Mouse (Mus musculus): ENCODE results near the gene Tff3. TPM values are rescaled to one million over a fixed set of nuclear protein-coding genes. Genes with fewer than 3 reads are reported as not detected.

Gene Tff3
- polyA plus RNA-seq, 1 experiment from 2014 or later: not detected

DNA sequence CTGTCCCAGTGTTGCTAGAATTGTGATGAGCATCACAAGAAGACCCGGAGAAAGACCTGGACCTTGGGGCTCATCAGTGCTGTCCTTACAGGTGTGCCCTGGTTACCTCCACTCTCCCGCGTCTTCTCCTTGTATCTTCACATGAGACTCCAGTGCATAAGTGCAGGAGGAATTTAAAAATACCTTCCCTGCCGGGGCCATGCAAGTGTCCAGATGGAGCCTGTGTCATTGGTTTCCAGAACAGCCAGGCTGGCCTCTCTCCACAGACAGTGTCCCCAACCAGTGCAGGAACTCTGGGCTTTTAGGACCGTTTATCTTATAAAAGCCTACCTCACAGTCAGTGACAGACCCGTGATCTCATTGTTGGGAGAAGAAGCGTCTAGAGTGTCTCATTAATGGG lies 33.9 kb downstream of the Tff3 start:
- Histone ChIP-seq H3K9ac (replicated peaks; ENCODE audit: low read length) (no peak overlapping the region), H3K4me3 (ENCODE audit: low read depth, low read length) (no peak overlapping the region), H3K27ac (replicated peaks; ENCODE audit: low read depth, low read length) (no peak overlapping the region), H3K36me3 (replicated peaks; ENCODE audit: control insufficient read depth, insufficient read depth, low read depth, low read length) (no peaks in the 10 kb centered on the region), H3K9me3 (replicated peaks; ENCODE audit: control insufficient read depth, low read length) (no peaks in the 10 kb centered on the region), H3K4me2 (ENCODE audit: low read depth, low read length) (no peak overlapping the region), H3K27me3 (ENCODE audit: control insufficient read depth, insufficient read depth, low read length) (no peaks in the 10 kb centered on the region), H3K4me1 (ENCODE audit: control insufficient read depth, insufficient read depth, low read length) (no peaks in the 10 kb centered on the region)
- 89% methylated on average over 7 of the region's 7 CpGs for WGBS
- ATAC-seq (replicated peaks; ENCODE audit: insufficient number of reproducible peaks, low FRiP score, low TSS enrichment, low read depth) (no peak), DNase-seq (ENCODE audit: low spot score) (no peak)

DNA sequence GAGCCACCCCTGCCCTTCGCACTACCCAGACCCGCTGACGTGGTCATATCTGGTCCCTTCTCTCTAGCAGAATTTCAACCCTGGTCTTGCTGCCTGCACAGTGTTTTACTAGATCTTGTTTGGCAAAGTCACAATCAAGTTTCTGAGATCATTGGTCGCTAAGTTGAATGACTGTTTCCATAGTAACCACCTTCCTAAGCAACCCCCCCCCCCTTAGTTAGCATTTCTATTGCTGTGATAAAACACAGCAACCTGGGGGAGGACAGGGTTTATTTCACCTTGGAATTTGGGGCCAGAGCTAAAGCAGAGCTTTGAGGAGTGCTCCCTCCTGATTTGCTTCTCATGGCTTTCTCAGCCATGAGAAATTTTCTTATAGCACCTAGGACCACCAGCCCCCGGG lies 34.7 kb downstream of the Tff3 start:
- Histone ChIP-seq H3K36me3 (replicated peaks; ENCODE audit: control insufficient read depth, insufficient read depth, low read depth, low read length) (no peaks in the 10 kb centered on the region), H3K4me3 (ENCODE audit: low read depth, low read length) (no peak overlapping the region), H3K27me3 (ENCODE audit: control insufficient read depth, insufficient read depth, low read length) (no peaks in the 10 kb centered on the region), H3K4me2 (ENCODE audit: low read depth, low read length) (no peak overlapping the region), H3K4me1 (ENCODE audit: control insufficient read depth, insufficient read depth, low read length) (no peaks in the 10 kb centered on the region), H3K9ac (replicated peaks; ENCODE audit: low read length) (no peak overlapping the region), H3K9me3 (replicated peaks; ENCODE audit: control insufficient read depth, low read length) (no peaks in the 10 kb centered on the region), H3K27ac (replicated peaks; ENCODE audit: low read depth, low read length) (no peak overlapping the region)
- no peak for DNase-seq (ENCODE audit: low spot score)
- no peak for ATAC-seq (replicated peaks; ENCODE audit: insufficient number of reproducible peaks, low FRiP score, low TSS enrichment, low read depth)
- 58% methylated on average over 5 of the region's 5 CpGs for WGBS

DNA sequence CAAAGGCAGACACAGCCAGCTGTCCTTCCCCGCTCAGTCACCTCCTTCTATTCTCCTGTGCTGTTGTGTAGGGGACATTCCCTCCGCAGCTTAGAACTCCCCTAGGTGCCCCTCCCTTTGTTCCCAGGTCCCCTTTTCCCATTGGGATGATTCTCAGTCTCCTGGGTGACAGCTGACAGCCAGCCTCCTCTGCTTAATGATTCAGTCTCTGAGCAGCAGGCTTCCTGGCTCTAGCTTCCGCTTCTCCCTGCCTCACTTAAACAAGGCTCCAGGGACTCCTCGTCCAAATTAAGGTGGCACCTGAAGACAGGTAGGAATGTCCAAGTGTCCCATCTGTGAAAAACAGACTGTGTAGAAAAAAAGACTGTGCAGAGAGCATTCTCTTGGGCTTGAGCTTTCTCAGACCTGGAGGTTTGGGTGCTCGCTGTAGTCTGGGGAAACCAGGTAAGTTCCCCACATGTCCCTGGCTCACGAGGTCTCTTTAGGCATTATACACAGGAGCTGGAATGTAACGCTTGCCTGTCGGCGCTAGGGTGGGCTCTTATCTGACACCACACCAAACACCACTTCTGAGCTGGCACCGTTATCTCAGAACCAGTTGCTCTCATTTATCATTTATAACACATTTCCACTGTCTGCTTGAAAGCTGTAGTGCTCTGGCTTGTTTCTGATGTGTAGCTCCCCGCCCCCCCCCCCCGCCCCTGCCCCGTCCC lies 38.3 kb downstream of the Tff3 start:
- 58% methylated on average over 13 of the region's 13 CpGs for WGBS

DNA sequence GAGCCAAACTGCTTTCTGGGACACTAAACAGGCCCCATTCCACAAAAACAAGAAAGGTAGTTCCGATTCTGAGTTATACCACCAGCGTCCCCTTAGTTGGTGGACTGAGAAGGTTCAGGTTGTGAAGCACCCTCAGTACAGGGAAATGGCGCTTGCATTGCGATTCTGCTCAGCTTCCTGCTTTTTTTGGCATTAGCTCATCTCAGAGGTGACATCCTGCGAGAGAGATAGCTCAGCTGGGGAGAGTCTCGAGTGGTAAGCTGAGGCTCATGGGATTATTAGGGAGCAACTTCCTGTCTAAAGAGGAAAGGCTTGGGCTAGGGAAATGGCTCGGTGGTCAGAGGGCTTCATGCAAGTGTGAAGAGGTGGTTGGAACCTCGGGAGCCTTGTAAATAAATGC lies 39.6 kb downstream of the Tff3 start:
- Histone ChIP-seq H3K27ac (replicated peaks; ENCODE audit: low read depth, low read length) (no peak overlapping the region), H3K4me1 (ENCODE audit: control insufficient read depth, insufficient read depth, low read length) (no peaks in the 10 kb centered on the region), H3K27me3 (ENCODE audit: control insufficient read depth, insufficient read depth, low read length) (no peaks in the 10 kb centered on the region), H3K9ac (replicated peaks; ENCODE audit: low read length) (no peak overlapping the region), H3K9me3 (replicated peaks; ENCODE audit: control insufficient read depth, low read length) (no peaks in the 10 kb centered on the region), H3K4me3 (ENCODE audit: low read depth, low read length) (no peak overlapping the region), H3K36me3 (replicated peaks; ENCODE audit: control insufficient read depth, insufficient read depth, low read depth, low read length) (no peaks in the 10 kb centered on the region), H3K4me2 (ENCODE audit: low read depth, low read length) (no peak overlapping the region)
- 77% methylated on average over 8 of the region's 8 CpGs for WGBS
- no peak for ATAC-seq (replicated peaks; ENCODE audit: insufficient number of reproducible peaks, low FRiP score, low TSS enrichment, low read depth)
- no peak for DNase-seq (ENCODE audit: low spot score)

More for the DNA sequence above, 38.3 kb downstream of the Tff3 start:
- H3K4me2 ChIP-seq (ENCODE audit: low read depth, low read length): no peak overlapping the region
- H3K9ac ChIP-seq (replicated peaks; ENCODE audit: low read length): no peak overlapping the region
- no peaks in the 10 kb centered on the region for H3K36me3 ChIP-seq (replicated peaks; ENCODE audit: control insufficient read depth, insufficient read depth, low read depth, low read length)
- H3K9me3 ChIP-seq (replicated peaks; ENCODE audit: control insufficient read depth, low read length): no peaks in the 10 kb centered on the region
- ATAC-seq (replicated peaks; ENCODE audit: insufficient number of reproducible peaks, low FRiP score, low TSS enrichment, low read depth) (no peak), DNase-seq (ENCODE audit: low spot score) (no peak)
- no peak overlapping the region for H3K4me3 ChIP-seq (ENCODE audit: low read depth, low read length)
- no peaks in the 10 kb centered on the region for H3K4me1 ChIP-seq (ENCODE audit: control insufficient read depth, insufficient read depth, low read length)
- 0 out of 2 replicates have a peak overlapping the region, but pooled peaks have one; percentile 4 for H3K27ac ChIP-seq (replicated peaks; ENCODE audit: low read depth, low read length)
- no peaks in the 10 kb centered on the region for H3K27me3 ChIP-seq (ENCODE audit: control insufficient read depth, insufficient read depth, low read length)

DNA sequence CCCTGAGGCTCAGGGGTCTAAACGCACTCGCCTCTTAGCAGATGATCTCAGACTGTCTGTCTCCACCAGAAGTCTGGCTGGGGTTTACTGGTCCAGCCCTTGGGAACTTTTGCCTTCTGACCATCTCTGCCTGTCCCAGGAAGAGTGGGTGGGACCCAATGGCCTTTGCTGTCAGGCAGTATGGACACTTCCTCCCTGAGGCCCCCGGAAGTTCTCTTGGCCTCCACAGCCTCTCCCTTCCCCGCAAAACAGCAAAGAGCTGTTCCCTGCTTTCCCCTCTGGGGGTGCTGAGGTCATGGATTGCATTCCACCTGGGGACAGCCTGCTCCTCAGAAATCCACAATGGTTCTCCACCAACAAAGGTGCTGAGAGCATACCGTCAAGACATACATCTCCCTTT lies 40.7 kb downstream of the Tff3 start:
- Histone ChIP-seq H3K9ac (replicated peaks; ENCODE audit: low read length) (no peak overlapping the region), H3K27ac (replicated peaks; ENCODE audit: low read depth, low read length) (no peak overlapping the region), H3K36me3 (replicated peaks; ENCODE audit: control insufficient read depth, insufficient read depth, low read depth, low read length) (no peaks in the 10 kb centered on the region), H3K4me2 (ENCODE audit: low read depth, low read length) (no peak overlapping the region), H3K4me3 (ENCODE audit: low read depth, low read length) (no peak overlapping the region), H3K27me3 (ENCODE audit: control insufficient read depth, insufficient read depth, low read length) (no peaks in the 10 kb centered on the region), H3K4me1 (ENCODE audit: control insufficient read depth, insufficient read depth, low read length) (no peaks in the 10 kb centered on the region), H3K9me3 (replicated peaks; ENCODE audit: control insufficient read depth, low read length) (no peaks in the 10 kb centered on the region)
- WGBS: 35% methylated on average over 5 of the region's 5 CpGs
- ATAC-seq (replicated peaks; ENCODE audit: insufficient number of reproducible peaks, low FRiP score, low TSS enrichment, low read depth): 0 out of 2 replicates have a peak, but pooled peaks have one; percentile 16
- no peak for DNase-seq (ENCODE audit: low spot score)

DNA sequence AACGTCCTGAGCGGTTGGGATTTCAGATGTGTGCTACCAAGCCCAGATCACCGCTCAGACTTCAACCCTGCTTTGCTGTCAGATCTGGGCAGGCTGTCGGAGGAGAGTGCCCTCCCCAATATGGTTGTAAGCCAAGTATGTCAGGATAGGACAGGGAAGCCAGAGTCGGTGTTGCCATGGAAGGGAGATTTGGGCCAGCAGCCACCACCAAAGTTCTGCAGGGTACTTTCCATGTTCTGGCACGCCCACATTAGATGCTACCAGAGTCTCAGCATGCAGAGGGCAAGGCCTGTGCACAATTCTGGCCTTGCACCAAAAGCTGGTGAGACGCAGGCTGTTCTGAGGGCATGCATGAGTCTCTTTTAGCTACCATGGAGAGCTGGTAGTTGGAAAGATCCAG lies 43.2 kb downstream of the Tff3 start:
- Histone ChIP-seq H3K27ac (replicated peaks; ENCODE audit: low read depth, low read length) (no peak overlapping the region), H3K9ac (replicated peaks; ENCODE audit: low read length) (no peak overlapping the region), H3K36me3 (replicated peaks; ENCODE audit: control insufficient read depth, insufficient read depth, low read depth, low read length) (no peaks in the 10 kb centered on the region), H3K4me2 (ENCODE audit: low read depth, low read length) (no peak overlapping the region), H3K9me3 (replicated peaks; ENCODE audit: control insufficient read depth, low read length) (no peaks in the 10 kb centered on the region), H3K4me3 (ENCODE audit: low read depth, low read length) (no peak overlapping the region), H3K27me3 (ENCODE audit: control insufficient read depth, insufficient read depth, low read length) (no peaks in the 10 kb centered on the region), H3K4me1 (ENCODE audit: control insufficient read depth, insufficient read depth, low read length) (no peaks in the 10 kb centered on the region)
- DNase-seq (ENCODE audit: low spot score) (no peak), ATAC-seq (replicated peaks; ENCODE audit: insufficient number of reproducible peaks, low FRiP score, low TSS enrichment, low read depth) (no peak)
- whole genome bisulfite sequencing: 91% methylated on average over 7 of the region's 7 CpGs

DNA sequence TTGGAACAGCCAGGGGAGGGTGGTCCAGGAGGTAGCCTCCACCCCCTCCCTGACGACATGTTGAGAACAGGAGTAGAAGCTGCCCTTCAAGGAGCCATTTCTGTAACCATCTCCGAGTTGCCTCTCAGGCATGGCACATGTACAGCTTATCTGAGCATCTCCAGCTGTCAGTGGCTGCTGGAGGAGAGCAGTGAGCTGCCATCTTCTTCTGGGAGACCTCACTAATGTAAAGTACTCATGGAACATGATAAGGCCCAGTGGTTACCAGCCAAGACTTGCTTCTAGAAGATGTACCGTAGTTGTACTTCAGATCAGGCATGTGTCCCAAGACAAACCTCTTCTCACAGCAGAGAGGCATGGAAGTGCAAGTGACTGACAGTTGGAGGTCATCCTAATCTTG lies 43.9 kb downstream of the Tff3 start:
- DNase-seq (ENCODE audit: low spot score): no peak
- no peak for ATAC-seq (replicated peaks; ENCODE audit: insufficient number of reproducible peaks, low FRiP score, low TSS enrichment, low read depth)
- H3K27me3 ChIP-seq (ENCODE audit: control insufficient read depth, insufficient read depth, low read length): no peaks in the 10 kb centered on the region
- no peaks in the 10 kb centered on the region for H3K36me3 ChIP-seq (replicated peaks; ENCODE audit: control insufficient read depth, insufficient read depth, low read depth, low read length)
- 94% methylated on average over 3 of the region's 3 CpGs for WGBS
- no peak overlapping the region for H3K9ac ChIP-seq (replicated peaks; ENCODE audit: low read length)
- no peaks in the 10 kb centered on the region for H3K4me1 ChIP-seq (ENCODE audit: control insufficient read depth, insufficient read depth, low read length)
- H3K9me3 ChIP-seq (replicated peaks; ENCODE audit: control insufficient read depth, low read length): no peaks in the 10 kb centered on the region
- H3K4me2 ChIP-seq (ENCODE audit: low read depth, low read length): no peak overlapping the region
- H3K27ac ChIP-seq (replicated peaks; ENCODE audit: low read depth, low read length): no peak overlapping the region
- no peak overlapping the region for H3K4me3 ChIP-seq (ENCODE audit: low read depth, low read length)

DNA sequence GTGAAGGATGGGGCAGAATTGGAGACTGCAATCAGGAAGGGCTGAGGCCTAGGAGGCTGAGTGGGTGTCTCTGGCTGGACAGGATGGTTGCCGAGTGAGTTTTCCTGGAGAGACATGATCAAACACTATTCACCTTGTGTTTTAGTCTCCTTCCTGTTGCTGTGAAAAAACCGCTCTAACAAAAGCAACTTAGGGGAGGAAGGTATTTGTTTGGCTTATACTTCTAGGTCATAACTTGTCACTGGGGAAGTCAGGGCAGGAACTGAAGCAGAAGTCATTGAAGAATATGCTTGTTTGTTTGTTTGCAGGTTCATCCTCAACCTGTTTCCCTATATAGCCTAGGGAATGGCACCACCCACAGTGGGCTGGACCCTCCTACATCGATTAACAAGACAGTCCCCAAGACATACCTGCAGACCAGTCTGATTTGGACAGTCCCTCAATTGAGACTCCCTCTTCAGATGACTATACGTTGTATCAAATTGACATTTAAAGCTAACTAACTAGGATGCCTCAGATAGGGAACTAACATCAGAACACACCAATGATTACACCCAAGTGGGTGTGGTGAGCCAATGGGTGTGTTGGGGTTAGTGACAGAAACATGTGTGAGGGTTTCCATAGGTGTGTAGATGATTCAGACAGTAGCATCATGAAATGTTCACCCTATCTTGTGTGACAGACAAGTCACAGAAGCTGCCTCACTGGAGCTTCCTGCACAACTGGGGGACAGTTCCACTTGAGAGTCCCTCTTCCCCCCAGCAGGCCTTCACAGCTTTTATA lies 47.0 kb downstream of the Tff3 start:
- 87% methylated on average over 4 of the region's 4 CpGs for WGBS

More for the DNA sequence above, 47.0 kb downstream of the Tff3 start:
- H3K9ac ChIP-seq (replicated peaks; ENCODE audit: low read length): no peak overlapping the region
- no peak overlapping the region for H3K4me3 ChIP-seq (ENCODE audit: low read depth, low read length)
- no peak overlapping the region for H3K4me2 ChIP-seq (ENCODE audit: low read depth, low read length)
- no peaks in the 10 kb centered on the region for H3K9me3 ChIP-seq (replicated peaks; ENCODE audit: control insufficient read depth, low read length)
- no peaks in the 10 kb centered on the region for H3K4me1 ChIP-seq (ENCODE audit: control insufficient read depth, insufficient read depth, low read length)
- DNase-seq (ENCODE audit: low spot score) (no peak), ATAC-seq (replicated peaks; ENCODE audit: insufficient number of reproducible peaks, low FRiP score, low TSS enrichment, low read depth) (no peak)
- no peak overlapping the region for H3K27ac ChIP-seq (replicated peaks; ENCODE audit: low read depth, low read length)
- H3K27me3 ChIP-seq (ENCODE audit: control insufficient read depth, insufficient read depth, low read length): no peaks in the 10 kb centered on the region
- H3K36me3 ChIP-seq (replicated peaks; ENCODE audit: control insufficient read depth, insufficient read depth, low read depth, low read length): no peaks in the 10 kb centered on the region

All from embryonic facial prominence, embryonic 11.5 days (tissue).